Mouse (Mus musculus) MEL (cell line): ENCODE data around the gene Lrba.

Experiments
- BHLHE40 ChIP-seq: IDR thresholded peaks from 2 replicates; pipeline ENCODE4 v1.6.1; 2012; ENCODE audit warnings: low read depth, mild to moderate bottlenecking, inconsistent platforms, low read length, improper control_type of control experiment, borderline replicate concordance
- CTCF ChIP-seq, 3 experiments: IDR thresholded peaks in 2 of 3; conservative IDR thresholded peaks in 1 of 3; 2 replicates each; pipeline ENCODE4 v1.5.1; 2011 to 2012; ENCODE audit warnings: low read length in 3 of 3, low read depth in 2 of 3, mild to moderate bottlenecking in 2 of 3, improper control_type of control experiment in 1 of 3, inconsistent platforms in 1 of 3, mixed read lengths in 1 of 3, moderate library complexity in 1 of 3; ENCODE audit not compliant: control insufficient read depth in 1 of 3, insufficient read depth in 1 of 3, poor library complexity in 1 of 3, severe bottlenecking in 1 of 3
- EP300 ChIP-seq, 2 experiments: IDR thresholded peaks; 2 replicates each; pipeline ENCODE4 v1.6.1; 2011; ENCODE audit warnings: improper control_type of control experiment in 2 of 2, low read length in 2 of 2, low read depth in 1 of 2, mild to moderate bottlenecking in 1 of 2
- GATA1 ChIP-seq: IDR thresholded peaks from 2 replicates; pipeline ENCODE4 v1.6.1; 2011; ENCODE audit warnings: low read depth, low read length, improper control_type of control experiment
- MAZ ChIP-seq: IDR thresholded peaks from 2 replicates; pipeline ENCODE4 v1.6.1; 2012; ENCODE audit warnings: low read depth, mild to moderate bottlenecking, inconsistent platforms, low read length, improper control_type of control experiment
- POLR2A ChIP-seq, 2 experiments: IDR thresholded peaks; 2 replicates each; pipeline ENCODE4 v1.6.1; 2011 to 2012; ENCODE audit warnings: low read length in 2 of 2, mild to moderate bottlenecking in 2 of 2, control low read depth in 1 of 2, improper control_type of control experiment in 1 of 2, low read depth in 1 of 2, moderate library complexity in 1 of 2; ENCODE audit not compliant: control insufficient read depth in 1 of 2, insufficient read depth in 1 of 2, poor library complexity in 1 of 2
- POLR2AphosphoS5 ChIP-seq: IDR thresholded peaks from 2 replicates; pipeline ENCODE4 v1.6.1; 2012; ENCODE audit warnings: low read depth, borderline replicate concordance, mild to moderate bottlenecking, inconsistent platforms, low read length, moderate library complexity, mixed read lengths
- SIN3A ChIP-seq: IDR thresholded peaks from 2 replicates; pipeline ENCODE4 v1.6.1; 2012; ENCODE audit warnings: low read length, improper control_type of control experiment, inconsistent platforms
- TCF12 ChIP-seq: IDR thresholded peaks from 2 replicates; pipeline ENCODE4 v1.6.1; 2014; ENCODE audit warnings: low read depth, mild to moderate bottlenecking, inconsistent platforms, low read length, improper control_type of control experiment, moderate library complexity
- ZNF384 ChIP-seq: IDR thresholded peaks from 2 replicates; pipeline ENCODE4 v1.6.1; 2012; ENCODE audit warnings: low read depth, mild to moderate bottlenecking, inconsistent platforms, low read length, improper control_type of control experiment

GRCm38 (mm10) chr3:86635464-86635863 lies 411.0 kb downstream of the Lrba start:
- TF ChIP-seq CTCF (IDR thresholded peaks at IDR 0.05 in 2 of 3, conservative IDR thresholded peaks at IDR 0.05 in 1 of 3; ENCODE audit: control insufficient read depth in 1 of 3, insufficient read depth in 1 of 3, low read depth in 2 of 3, low read length in 3 of 3, poor library complexity in 1 of 3, severe bottlenecking in 1 of 3) (no peak), TCF12 (no peak), GATA1 (no peak), MAZ (no peak), EP300 (IDR thresholded peaks at IDR 0.05; ENCODE audit: low read depth in 1 of 2, low read length in 2 of 2) (no peak), BHLHE40 (no peak), SIN3A (no peak), POLR2A (IDR thresholded peaks at IDR 0.05; ENCODE audit: control insufficient read depth in 1 of 2, insufficient read depth in 1 of 2, low read depth in 1 of 2, low read length in 2 of 2, poor library complexity in 1 of 2) (no peak), ZNF384 (no peak), POLR2AphosphoS5 (no peak)
